Mouse (Mus musculus) embryonic facial prominence, embryonic 14.5 days (tissue): ENCODE measurements around the gene 4921504E06Rik. TPM values are rescaled to one million over a fixed set of nuclear protein-coding genes. Genes with fewer than 3 reads are reported as not detected.

Experiments
- ATAC-seq: fragments of 200-750 bp; cut with Nextera tagmentation; 2 replicates; pipeline ENCODE4 v1.8.0; 2017; ENCODE audit warnings: low read depth, moderate number of reproducible peaks, moderate TSS enrichment
- DNase-seq: peaks from one replicate; pipeline ENCODE4 v3.0.0-alpha.2; 2015; ENCODE audit warnings: low spot score
- H3K27ac ChIP-seq: fragments of 300-500 bp; sonication (generic); replicated peaks from 2 replicates; pipeline ENCODE4 v1.5.1; 2014; ENCODE audit warnings: low read depth, mild to moderate bottlenecking, low read length, moderate library complexity
- H3K27me3 ChIP-seq: fragments of 300-500 bp; sonication (generic); replicated peaks from 2 replicates; pipeline ENCODE4 v1.6.1; 2014; ENCODE audit warnings: low read length; ENCODE audit not compliant: control insufficient read depth, insufficient read depth
- H3K36me3 ChIP-seq: fragments of 300-500 bp; sonication (generic); 2 replicates; pipeline ENCODE4 v1.6.1; 2014; ENCODE audit warnings: low read length, mixed read lengths; ENCODE audit not compliant: control insufficient read depth, insufficient read depth
- H3K4me1 ChIP-seq: fragments of 300-500 bp; sonication (generic); 2 replicates; pipeline ENCODE4 v1.6.1; 2014; ENCODE audit warnings: antibody characterized with exemption, low read length; ENCODE audit not compliant: control insufficient read depth, insufficient read depth
- H3K4me2 ChIP-seq: fragments of 300-500 bp; sonication (generic); 2 replicates; pipeline ENCODE4 v1.6.1; 2014; ENCODE audit warnings: low read depth, mild to moderate bottlenecking, low read length, moderate library complexity, mixed read lengths
- H3K4me3 ChIP-seq: fragments of 300-500 bp; sonication (generic); 2 replicates; pipeline ENCODE4 v1.5.1; 2014; ENCODE audit warnings: low read depth, mild to moderate bottlenecking, low read length
- H3K9ac ChIP-seq: fragments of 300-500 bp; sonication (generic); 2 replicates; pipeline ENCODE4 v1.6.1; 2014; ENCODE audit warnings: low read depth, mild to moderate bottlenecking, low read length, moderate library complexity, mixed read lengths
- H3K9me3 ChIP-seq: fragments of 300-500 bp; sonication (generic); 2 replicates; pipeline ENCODE4 v1.6.1; 2016; ENCODE audit warnings: low read length; ENCODE audit not compliant: control insufficient read depth
- WGBS: fragments of 180-500 bp; shearing (Covaris S2); extraction: QIAGEN DNeasy Blood & Tissue Kit; methylation state at CpG from one replicate; pipeline ENCODE4 v1.1.7; 2014; 5-methylcytosine and 5-hydroxymethylcytosine counted together
- polyA plus RNA-seq: library from polyadenylated mRNA; unstranded; fragments of >200 nt; fragmentation: Nextera tagmentation; extraction: Ambion mirVana; gene quantifications from 2 replicates; pipeline ENCODE4 v1.2.1, GENCODE M21; 2014

Gene 4921504E06Rik
- polyA plus RNA-seq: 0.14 TPM in 1 of 2 replicates, not detected in the other

DNA sequence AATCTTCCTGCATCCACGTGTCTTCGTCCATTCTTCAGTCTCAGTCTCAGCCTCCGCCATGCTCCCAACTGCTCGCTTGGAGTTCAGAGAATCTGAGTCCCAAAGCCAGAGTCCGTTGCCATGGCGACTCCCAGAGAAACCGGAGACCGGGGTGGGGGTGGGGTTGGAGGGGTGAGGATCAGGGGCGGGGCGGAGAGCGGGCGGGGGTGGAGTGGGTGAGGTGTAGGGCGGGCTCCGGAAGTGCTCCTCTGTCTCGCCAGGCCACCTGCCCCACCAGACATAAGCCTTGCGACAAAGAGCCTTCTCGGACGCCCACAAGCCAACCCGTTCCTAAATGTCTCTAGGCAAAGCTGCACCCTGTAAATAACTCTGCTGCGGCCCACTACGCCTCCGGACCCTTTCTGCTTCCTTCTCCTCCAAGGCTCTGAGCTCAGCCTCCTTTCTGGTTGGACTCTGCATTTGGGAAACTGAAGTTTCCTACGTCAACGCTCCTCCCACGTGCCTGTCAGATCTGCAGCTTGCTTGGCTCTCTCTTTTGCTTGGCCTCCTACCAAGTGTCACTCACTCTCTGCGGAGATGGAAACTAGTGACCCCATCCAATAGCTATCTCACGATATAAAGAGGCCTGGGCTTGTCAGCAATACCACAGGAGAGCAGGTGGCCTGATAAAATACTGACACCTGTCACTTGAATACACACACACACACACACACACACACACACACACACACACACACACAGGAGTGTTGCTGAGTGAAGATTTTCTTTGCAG is at the start of gene 4921504E06Rik:
Gene 4921504E06Rik, minus strand, starts transcription at position 94 of the 772 bp plus-strand sequence.
- no peaks in the 10 kb centered on the region for H3K9me3 ChIP-seq
- peak; percentile 91 for ATAC-seq
- peak within 1 kb of the TSS; percentile 65 for H3K4me2 ChIP-seq
- H3K9ac ChIP-seq: peak within 1 kb of the TSS; percentile 53
- peak within 1 kb of the TSS; percentile 41 for H3K4me3 ChIP-seq
- H3K27me3 ChIP-seq: no peaks in the 10 kb centered on the region
- peaks cover 4% of the 10 kb centered on the region; the same call in 1 of the 2 replicates for H3K4me1 ChIP-seq
- peak within 1 kb of the TSS; percentile 71 for H3K27ac ChIP-seq
- DNase-seq: peak; percentile 94
- H3K36me3 ChIP-seq: no peaks in the 10 kb centered on the region
- WGBS: under 1% methylated on average over 24 of the region's 27 CpGs

- Histone ChIP-seq H3K4me1 (no peaks in the 10 kb centered on the region), H3K9me3 (no peaks in the 10 kb centered on the region), H3K9ac (no peak overlapping the region), H3K4me3 (no peak overlapping the region), H3K36me3 (no peaks in the 10 kb centered on the region), H3K27ac (no peak overlapping the region), H3K27me3 (no peaks in the 10 kb centered on the region), H3K4me2 (no peak overlapping the region)
- 72% methylated on average over 3 of the region's 3 CpGs for WGBS
- DNase-seq (no peak), ATAC-seq (no peak)
These were observed 47.7 kb upstream of the 4921504E06Rik start for GRCm38 (mm10) chr2:19601386-19601925.

GRCm38 (mm10) chr2:19600860-19601259 is 47.1 kb upstream of the 4921504E06Rik start:
- no peak overlapping the region for H3K4me2 ChIP-seq
- H3K4me1 ChIP-seq: no peaks in the 10 kb centered on the region
- H3K9me3 ChIP-seq: no peaks in the 10 kb centered on the region
- no peak overlapping the region for H3K4me3 ChIP-seq
- no peak overlapping the region for H3K27ac ChIP-seq
- 51% methylated on average over 5 of the region's 5 CpGs for WGBS
- no peak for ATAC-seq
- no peak overlapping the region for H3K9ac ChIP-seq
- no peak for DNase-seq
- H3K36me3 ChIP-seq: no peaks in the 10 kb centered on the region
- H3K27me3 ChIP-seq: no peaks in the 10 kb centered on the region

DNA sequence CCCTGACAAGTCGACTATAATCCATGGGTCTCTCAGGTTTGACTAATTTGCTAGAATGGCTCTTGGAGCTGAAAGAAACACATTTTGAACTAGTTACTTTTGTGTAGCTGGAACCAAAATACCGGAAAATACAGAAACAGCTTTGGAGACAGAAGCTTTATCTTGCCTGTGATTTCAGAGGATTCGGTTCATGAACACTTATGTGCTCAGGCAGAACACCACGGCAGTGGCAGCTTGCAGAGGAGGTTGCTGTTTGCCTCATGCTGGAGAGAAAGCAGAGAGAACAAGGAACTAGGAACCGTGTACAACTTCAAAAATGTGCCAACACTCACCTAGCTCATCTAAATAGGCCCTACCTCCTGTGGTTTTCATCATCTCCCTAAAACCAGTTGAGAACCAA is 46.1 kb upstream of the 4921504E06Rik start:
- WGBS: 73% methylated on average over 5 of the region's 5 CpGs

GRCm38 (mm10) chr2:19596988-19597387 is 43.3 kb upstream of the 4921504E06Rik start:
- DNase-seq (no peak), ATAC-seq (no peak)
- no peak overlapping the region for H3K4me2 ChIP-seq
- H3K4me3 ChIP-seq: no peak overlapping the region
- no peaks in the 10 kb centered on the region for H3K36me3 ChIP-seq
- no peaks in the 10 kb centered on the region for H3K4me1 ChIP-seq
- no peak overlapping the region for H3K27ac ChIP-seq
- H3K9ac ChIP-seq: no peak overlapping the region
- no peaks in the 10 kb centered on the region for H3K27me3 ChIP-seq
- no peaks in the 10 kb centered on the region for H3K9me3 ChIP-seq

More for the DNA sequence above, 46.1 kb upstream of the 4921504E06Rik start:
- H3K9ac ChIP-seq: no peak overlapping the region
- H3K4me3 ChIP-seq: no peak overlapping the region
- no peak overlapping the region for H3K27ac ChIP-seq
- H3K27me3 ChIP-seq: no peaks in the 10 kb centered on the region
- H3K36me3 ChIP-seq: no peaks in the 10 kb centered on the region
- DNase-seq (no peak), ATAC-seq (no peak)
- no peak overlapping the region for H3K4me2 ChIP-seq
- H3K9me3 ChIP-seq: no peaks in the 10 kb centered on the region
- H3K4me1 ChIP-seq: no peaks in the 10 kb centered on the region

DNA sequence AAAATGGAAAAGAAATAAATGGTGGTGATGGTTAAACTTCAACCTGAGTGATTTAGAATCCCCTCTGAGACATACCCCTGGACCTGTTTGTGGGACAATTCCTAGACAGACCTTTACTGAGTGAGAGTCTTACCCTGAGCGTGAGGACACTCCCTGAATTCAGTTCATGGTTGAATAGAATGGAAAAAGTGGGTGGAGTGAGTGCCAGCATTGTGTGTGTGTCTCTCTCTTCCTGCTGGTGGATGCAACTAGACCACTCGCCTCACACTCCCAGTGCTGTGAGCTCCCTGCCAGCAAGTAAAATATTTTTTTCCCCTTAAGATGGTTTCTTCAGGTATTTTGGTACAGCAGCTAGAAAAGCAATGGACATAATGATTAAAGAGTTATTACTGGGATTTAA is 42.7 kb upstream of the 4921504E06Rik start:
- Histone ChIP-seq H3K27me3 (no peaks in the 10 kb centered on the region), H3K27ac (no peak overlapping the region), H3K4me1 (no peaks in the 10 kb centered on the region), H3K9ac (no peak overlapping the region), H3K4me3 (no peak overlapping the region), H3K9me3 (no peaks in the 10 kb centered on the region), H3K36me3 (no peaks in the 10 kb centered on the region), H3K4me2 (no peak overlapping the region)
- ATAC-seq: no peak
- WGBS: 61% methylated on average over 2 of the region's 2 CpGs
- no peak for DNase-seq

GRCm38 (mm10) chr2:19594856-19595255 is 41.1 kb upstream of the 4921504E06Rik start:
- Histone ChIP-seq H3K4me2 (no peak overlapping the region), H3K36me3 (no peaks in the 10 kb centered on the region), H3K27ac (no peak overlapping the region), H3K27me3 (no peaks in the 10 kb centered on the region), H3K9me3 (no peaks in the 10 kb centered on the region), H3K4me1 (no peaks in the 10 kb centered on the region), H3K9ac (no peak overlapping the region), H3K4me3 (no peak overlapping the region)
- ATAC-seq (no peak), DNase-seq (no peak)
- WGBS: 83% methylated on average over 7 of the region's 7 CpGs

DNA sequence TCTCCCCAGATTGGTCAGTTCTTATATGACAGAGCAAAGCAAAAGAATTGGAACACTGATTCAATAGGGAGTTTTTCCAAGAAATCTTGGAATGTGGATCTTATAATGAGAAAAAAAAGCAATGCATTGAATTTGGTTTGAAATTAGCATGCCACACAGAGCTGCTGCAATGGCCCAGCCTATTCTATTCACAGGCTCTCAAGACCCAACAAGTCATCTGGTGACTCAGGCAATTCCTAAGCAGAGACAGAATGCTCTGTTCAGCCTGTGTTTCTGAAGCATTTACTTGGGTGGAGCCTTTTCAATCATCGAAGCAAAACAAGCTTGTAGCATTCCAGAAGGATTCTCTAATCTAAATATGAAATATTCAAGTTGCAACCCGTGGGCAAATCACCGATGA is 26.1 kb upstream of the 4921504E06Rik start:
- H3K9ac ChIP-seq: no peak overlapping the region
- no peak overlapping the region for H3K4me2 ChIP-seq
- no peak overlapping the region for H3K4me3 ChIP-seq
- WGBS: 72% methylated on average over 3 of the region's 3 CpGs
- no peaks in the 10 kb centered on the region for H3K9me3 ChIP-seq
- no peak overlapping the region for H3K27ac ChIP-seq
- DNase-seq (peak; percentile 53), ATAC-seq (no peak)
- H3K36me3 ChIP-seq: no peaks in the 10 kb centered on the region
- no peaks in the 10 kb centered on the region for H3K4me1 ChIP-seq
- H3K27me3 ChIP-seq: no peaks in the 10 kb centered on the region

- no peak overlapping the region for H3K4me3 ChIP-seq
- DNase-seq: no peak
- H3K36me3 ChIP-seq: no peaks in the 10 kb centered on the region
- H3K27me3 ChIP-seq: no peaks in the 10 kb centered on the region
- H3K9me3 ChIP-seq: no peaks in the 10 kb centered on the region
- ATAC-seq: no peak
- 65% methylated on average over 6 of the region's 6 CpGs for WGBS
- H3K4me1 ChIP-seq: no peaks in the 10 kb centered on the region
- H3K27ac ChIP-seq: no peak overlapping the region
- H3K4me2 ChIP-seq: no peak overlapping the region
- H3K9ac ChIP-seq: no peak overlapping the region
These were observed 25.5 kb upstream of the 4921504E06Rik start for GRCm38 (mm10) chr2:19579180-19579579.
